Mouse (Mus musculus): ENCODE measurements around the gene Sesn2.
"Not testable (repeated sequence)": the region's sequence is repeated elsewhere in the genome, so short reads cannot be mapped to it uniquely, and the experiment has no call there.

Sesn2 gene

GRCm38 (mm10) chr4:132510352-132510798, at the start of gene Sesn2:
Gene Sesn2, minus strand, starts transcription at chr4:132510501.
- DNase-seq (ENCODE audit: low spot score in 2 of 2) = peak; percentile 97 to 98

GRCm38 (mm10) chr4:132555550-132555949, 45.2 kb upstream of the Sesn2 start:
- not testable (repeated sequence) for DNase-seq (ENCODE audit: low spot score in 2 of 2)

GRCm38 (mm10) chr4:132554653-132555052, 44.4 kb upstream of the Sesn2 start:
- no peak for DNase-seq (ENCODE audit: low spot score in 2 of 2)

DNA sequence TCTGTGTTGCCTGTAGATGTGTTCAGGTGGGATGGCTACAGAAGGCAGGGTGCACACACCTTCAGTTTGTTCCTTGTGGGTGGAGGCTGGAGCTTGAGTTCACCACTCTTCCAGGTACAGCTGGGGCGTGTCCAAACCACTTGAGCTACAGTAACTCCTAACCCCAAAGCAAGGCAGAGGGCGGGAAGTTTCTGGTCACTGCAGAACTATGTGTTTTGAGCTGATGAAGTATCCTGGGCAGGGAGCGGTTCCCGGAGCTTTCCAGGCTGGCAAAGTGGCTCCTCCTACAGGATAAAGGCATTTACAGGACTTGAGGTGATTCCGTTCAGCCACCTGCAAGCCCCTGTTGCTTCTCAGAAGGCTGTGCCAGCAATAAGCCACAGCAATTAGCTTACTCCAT, 43.9 kb upstream of the Sesn2 start:
- no peak for DNase-seq (ENCODE audit: low spot score in 2 of 2)

DNA sequence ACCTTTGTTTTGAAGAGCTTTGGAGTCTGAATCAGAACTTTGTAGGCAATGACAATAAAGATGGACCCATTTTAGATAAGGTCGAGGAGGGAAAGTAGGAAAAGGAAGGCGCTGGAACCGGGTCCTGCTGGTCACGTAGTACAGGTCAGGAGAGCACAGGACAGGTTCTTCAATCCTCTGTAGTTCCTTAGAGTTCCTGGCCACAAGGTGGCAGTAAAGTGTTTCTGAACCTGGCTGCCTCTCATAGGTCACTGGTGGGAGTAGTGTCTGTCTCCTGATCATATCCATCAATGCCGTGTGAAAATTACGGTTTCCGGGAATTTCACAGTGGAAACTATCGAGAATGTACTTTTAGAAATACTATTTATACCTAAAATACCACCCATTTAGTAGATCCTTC, 35.5 kb upstream of the Sesn2 start:
- DNase-seq (ENCODE audit: low spot score in 2 of 2) = peak; percentile 43 to 69

GRCm38 (mm10) chr4:132542724-132543123, 32.4 kb upstream of the Sesn2 start:
- DNase-seq (ENCODE audit: low spot score in 2 of 2) = peak; percentile 28 to 37

DNA sequence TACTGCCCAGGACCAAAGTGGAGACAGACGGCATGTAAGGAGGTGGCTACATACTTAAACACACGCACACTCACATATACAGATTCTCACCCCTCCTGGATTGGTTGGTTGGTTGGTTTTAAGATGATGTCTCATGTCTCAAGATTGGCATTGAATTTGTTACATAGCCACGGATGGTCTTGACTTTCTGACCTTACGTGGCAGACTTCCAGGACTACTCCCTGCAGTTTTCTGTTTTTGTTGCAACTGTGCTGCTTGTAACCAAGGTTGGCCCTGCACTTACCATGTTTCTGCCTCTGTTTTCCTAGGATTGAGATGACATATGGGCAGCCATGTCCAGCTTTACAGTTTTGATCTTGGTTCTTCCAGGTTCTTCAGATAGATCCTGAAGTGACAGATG, 31.1 kb upstream of the Sesn2 start:
- no peak for DNase-seq (ENCODE audit: low spot score in 2 of 2)

- DNase-seq (ENCODE audit: low spot score in 2 of 2) = no peak
Measured at GRCm38 (mm10) chr4:132539481-132539880, 29.2 kb upstream of the Sesn2 start.

DNA sequence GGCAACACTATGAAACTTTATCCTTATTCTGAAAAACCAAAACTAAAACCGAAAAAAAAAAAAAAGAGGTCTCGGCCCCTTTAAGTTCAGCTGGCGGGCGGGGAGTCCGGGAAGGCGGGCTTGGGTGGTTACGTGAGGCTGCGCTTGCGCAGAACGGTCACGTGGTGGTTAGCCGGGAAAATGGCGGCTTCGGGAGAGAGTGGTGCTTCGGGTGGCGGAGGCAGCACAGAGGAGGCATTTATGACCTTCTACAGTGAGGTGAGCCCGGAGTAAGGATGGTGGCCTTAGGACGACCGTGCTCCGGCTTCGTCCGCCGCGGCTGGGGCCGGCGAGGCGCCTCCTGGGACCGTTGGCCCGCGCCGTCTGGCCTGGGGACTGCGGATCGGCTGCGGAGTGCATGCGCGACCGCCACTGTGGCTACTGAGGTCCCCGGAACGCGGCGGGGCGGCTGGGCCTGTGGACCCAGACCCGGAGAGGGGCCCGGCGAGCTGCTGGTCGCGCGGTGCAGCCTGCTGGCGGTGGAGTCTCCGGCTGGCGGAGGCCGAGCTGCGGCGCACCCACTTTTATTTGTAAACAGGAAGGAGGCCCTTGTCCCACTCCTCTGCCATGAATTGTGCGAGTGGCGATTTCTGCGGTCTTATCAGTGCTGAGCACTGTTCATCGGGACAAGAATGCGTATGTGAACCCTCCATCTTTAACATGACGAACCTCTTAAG, 25.3 kb upstream of the Sesn2 start, which contains the start of gene Dnajc8:
Gene Dnajc8, plus strand, starts transcription at position 145 of the 716 bp plus-strand sequence.
- DNase-seq (ENCODE audit: low spot score in 2 of 2) = peak; percentile 93 to 95

DNA sequence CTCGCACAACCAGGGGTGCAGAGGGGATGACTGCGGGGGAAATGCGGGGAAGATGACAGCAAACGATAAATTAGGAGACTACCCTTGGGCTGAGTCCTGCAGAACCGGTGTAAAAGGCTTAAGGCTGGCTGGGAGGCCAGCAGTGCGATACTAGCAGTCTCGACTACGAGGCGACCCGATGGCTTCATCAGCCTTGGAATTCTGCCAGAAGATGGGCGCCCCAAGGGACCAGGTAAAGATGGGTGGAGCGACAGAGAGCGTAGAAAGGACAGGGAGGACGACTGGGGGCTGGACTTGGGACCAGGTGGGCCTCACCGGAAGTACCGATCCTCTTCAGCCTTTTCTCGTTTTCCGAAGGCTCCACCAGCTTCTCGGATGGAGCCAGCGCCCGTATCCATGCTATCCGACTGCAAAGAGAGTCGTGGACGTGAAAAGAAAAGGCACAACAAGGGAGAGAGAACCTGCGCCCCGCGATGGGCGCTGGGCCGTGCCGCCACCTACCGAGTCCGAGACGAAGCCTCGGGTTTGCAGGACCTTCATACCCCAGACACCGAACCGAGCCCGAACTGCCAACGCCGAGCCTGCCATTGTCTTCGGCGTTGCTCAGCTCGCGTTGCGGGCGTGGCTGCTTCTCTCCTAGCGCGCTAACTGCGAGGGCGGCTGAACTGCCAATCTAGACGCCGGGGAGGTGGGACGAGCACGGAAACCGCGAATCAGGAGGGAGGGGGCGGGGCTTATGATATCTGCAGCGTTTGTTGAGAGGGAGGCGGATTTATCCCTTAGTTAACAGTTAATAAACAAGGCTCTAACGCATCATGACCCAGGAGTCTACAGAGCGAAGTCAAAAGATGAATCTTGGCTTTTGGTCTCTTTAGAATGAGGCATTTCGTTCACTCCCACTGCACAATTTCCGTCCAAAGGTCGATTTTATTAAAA, 22.9 kb upstream of the Sesn2 start, which contains the start of gene Atpif1:
Gene Atpif1, minus strand, starts transcription at position 679 of the 936 bp plus-strand sequence.
- peak; percentile 80 to 86 for DNase-seq (ENCODE audit: low spot score in 2 of 2)

GRCm38 (mm10) chr4:132532496-132532895, 22.2 kb upstream of the Sesn2 start:
- DNase-seq (ENCODE audit: low spot score in 2 of 2) = peak; percentile 33 to 37

GRCm38 (mm10) chr4:132530033-132530804, 19.9 kb upstream of the Sesn2 start:
- DNase-seq (ENCODE audit: low spot score in 2 of 2) = no peak

- no peak for DNase-seq (ENCODE audit: low spot score in 2 of 2)
Measured at GRCm38 (mm10) chr4:132529344-132529743, 19.0 kb upstream of the Sesn2 start.

- no peak for DNase-seq (ENCODE audit: low spot score in 2 of 2)
Measured at GRCm38 (mm10) chr4:132527917-132528522, 17.7 kb upstream of the Sesn2 start.

DNA sequence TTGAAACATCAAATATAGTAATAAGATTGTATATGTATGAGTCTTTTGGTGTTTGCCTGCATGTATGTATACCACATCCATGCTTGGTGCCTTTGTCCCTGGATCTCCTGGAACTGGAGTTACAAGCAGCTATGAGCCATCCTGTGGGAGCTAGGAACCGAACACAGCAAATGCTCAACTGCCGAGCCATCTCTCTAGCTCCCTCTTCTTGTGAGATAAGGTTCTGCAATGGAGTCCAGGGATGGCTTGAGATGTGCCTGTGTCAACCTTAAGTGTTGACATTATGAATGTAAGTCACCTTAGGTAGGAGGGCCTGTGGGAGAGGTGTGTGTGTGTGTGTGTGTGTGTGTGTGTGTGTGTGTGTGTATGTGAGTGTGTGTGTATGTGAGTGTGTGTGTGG, 16.4 kb upstream of the Sesn2 start:
- DNase-seq (ENCODE audit: low spot score in 2 of 2) = no peak

DNA sequence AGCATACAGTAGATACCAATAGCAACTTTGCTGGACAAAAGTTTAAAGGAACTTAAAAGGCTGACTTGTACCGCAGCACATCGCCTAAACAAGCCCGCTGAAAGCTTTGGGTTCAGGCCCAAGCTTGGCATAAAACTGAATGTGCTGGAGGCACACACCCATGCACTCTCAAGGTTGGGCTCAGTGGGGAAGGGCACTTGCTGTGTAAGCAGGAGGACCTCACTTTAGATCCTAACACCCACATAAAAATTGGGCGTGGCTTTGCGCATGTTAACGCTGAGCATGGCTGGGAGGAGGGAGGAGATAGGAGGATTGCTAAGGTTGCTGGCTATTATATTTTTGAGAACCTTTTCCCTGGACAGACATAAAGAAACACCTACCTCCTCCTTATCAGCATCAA, 14.5 kb upstream of the Sesn2 start:
- no peak for DNase-seq (ENCODE audit: low spot score in 2 of 2)

DNA sequence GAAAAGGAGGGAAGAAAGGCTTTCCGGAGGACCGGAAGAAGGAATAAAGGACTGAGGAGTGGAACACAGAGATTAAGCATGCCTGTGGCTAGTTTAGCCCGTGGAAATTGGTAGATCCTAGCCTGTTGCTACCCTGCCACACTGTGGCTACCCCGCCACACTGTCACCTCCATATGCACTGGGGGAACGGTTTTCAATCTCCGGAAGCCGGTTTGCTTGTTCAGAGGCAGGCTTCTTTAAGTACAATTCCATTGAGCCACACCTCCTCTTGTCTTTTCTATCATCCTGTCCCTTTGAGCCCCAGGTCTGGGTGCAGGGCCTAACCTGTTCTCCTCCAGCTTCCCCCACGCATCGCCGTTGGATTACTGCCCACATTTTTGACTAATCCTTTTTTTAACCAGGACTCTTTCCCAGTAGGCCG, 14.0 kb upstream of the Sesn2 start:
- no peak for DNase-seq (ENCODE audit: low spot score in 2 of 2)

DNA sequence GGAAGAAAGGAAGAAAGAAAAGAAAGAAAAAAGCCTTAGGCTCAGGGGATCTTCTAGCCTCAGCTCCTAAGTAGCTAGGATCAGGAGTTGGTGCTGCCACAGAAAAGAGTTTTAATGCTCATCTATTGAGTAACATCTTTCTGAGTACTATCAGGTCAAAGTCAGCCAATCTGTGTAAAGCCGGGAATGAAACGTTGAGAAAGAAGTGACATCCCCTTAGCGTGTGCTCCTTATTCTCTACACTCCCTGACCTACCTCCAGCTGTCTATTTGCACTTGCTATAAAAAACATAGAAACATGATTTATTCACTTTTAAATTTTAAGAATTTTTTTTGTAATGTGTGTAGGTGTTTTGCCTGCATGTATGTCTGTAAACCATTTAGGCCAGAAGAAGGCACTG, 8.9 kb upstream of the Sesn2 start:
- DNase-seq (ENCODE audit: low spot score in 2 of 2) = no peak

DNA sequence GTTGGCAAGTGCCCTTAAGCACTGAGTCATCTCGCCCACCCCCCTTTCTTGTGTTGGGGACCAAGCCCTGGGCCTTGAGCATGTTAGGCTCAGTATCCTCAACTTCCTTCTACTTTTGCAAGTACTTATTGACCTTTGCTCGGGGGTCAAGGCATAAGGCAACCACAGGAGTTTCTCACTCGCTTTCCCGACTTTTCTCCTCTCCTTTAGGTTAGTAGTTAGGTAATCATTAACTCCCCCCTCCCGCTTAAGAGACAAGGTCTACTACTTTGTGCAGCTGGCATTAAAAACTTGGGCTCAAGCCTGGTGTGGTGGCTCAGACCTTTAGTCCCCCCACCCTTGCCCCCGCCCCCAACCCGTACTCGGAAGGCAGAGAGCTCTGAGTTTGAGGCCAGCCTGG, 7.8 kb upstream of the Sesn2 start:
- no peak for DNase-seq (ENCODE audit: low spot score in 2 of 2)

GRCm38 (mm10) chr4:132515369-132516155, 5.3 kb upstream of the Sesn2 start:
- peak; percentile 85 to 93 for DNase-seq (ENCODE audit: low spot score in 2 of 2)
